Mouse (Mus musculus): ENCODE measurements around the gene Tceal7. TPM values are rescaled to one million over a fixed set of nuclear protein-coding genes. Genes with fewer than 3 reads are reported as not detected.
"Not testable (repeated sequence)": the region's sequence is repeated elsewhere in the genome, so short reads cannot be mapped to it uniquely, and the experiment has no call there.

Tceal7 gene
- polyA plus RNA-seq, 1 experiment from 2014 or later: 7.4 TPM

DNA sequence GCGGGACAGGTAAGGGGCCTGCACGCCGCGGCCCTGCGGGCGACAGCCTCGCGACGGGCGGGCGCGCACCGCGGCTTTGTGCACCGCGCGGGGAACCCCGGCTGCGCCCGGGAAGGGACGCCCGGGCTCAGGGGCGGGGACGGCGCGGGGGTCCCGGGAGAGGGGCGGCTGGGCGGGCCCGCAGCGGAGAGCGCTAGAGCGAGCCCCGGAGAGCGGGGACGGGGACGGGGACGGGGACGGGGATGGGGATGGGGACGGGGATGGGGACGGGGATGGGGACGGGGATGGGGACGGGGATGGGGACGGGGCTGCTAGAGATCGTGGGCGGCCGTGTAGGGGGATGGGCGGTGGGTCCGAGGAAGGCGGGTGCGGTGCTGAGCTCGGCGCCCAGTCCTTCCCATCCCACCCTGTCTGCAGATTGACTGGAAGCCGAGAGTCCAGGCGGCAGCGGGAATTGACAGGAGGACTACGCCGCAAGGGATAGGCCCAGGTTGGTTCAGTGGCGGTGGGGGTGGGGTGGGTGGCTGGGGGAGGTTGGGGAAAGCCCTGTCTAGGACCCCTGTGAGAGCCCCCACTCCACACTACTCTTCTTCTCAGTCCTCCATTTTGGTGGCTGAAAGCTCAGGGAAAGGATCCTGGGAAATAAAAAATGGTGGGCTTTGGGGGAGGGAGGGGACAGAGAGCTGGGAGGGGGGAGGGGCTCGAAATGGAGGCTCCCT lies 56.0 kb downstream of the Tceal7 start:
- 22% methylated on average over 11 of the region's 60 CpGs for WGBS
- H3K27ac ChIP-seq (ENCODE audit: low read length): not testable (repeated sequence)
- ATAC-seq (ENCODE audit: low read depth): peak; percentile 54

GRCm38 (mm10) chrX:136274542-136274941 lies 60.0 kb downstream of the Tceal7 start:
- no peaks in the 10 kb centered on the region for H3K9me3 ChIP-seq (ENCODE audit: control insufficient read depth, low read length)
- H3K36me3 ChIP-seq (ENCODE audit: control insufficient read depth, insufficient read depth, low read length): no peaks in the 10 kb centered on the region
- 28% methylated on average over 3 of the region's 3 CpGs for WGBS
- no peak overlapping the region for H3K4me3 ChIP-seq (ENCODE audit: low read length)
- no peaks in the 10 kb centered on the region; the same call in 1 of the 2 replicates for H3K4me1 ChIP-seq (replicated peaks; ENCODE audit: control insufficient read depth, insufficient read depth, low read length)
- no peaks in the 10 kb centered on the region for H3K27me3 ChIP-seq (ENCODE audit: control insufficient read depth, insufficient read depth, low read depth, low read length)
- H3K9ac ChIP-seq (ENCODE audit: low read length): no peak overlapping the region
- no peak overlapping the region for H3K4me2 ChIP-seq (ENCODE audit: low read depth, low read length)
- no peak overlapping the region for H3K27ac ChIP-seq (ENCODE audit: low read length)
- no peak for ATAC-seq (ENCODE audit: low read depth)

More for the DNA sequence above, 56.0 kb downstream of the Tceal7 start:
- peak overlapping the region; percentile 47 for H3K4me2 ChIP-seq (ENCODE audit: low read depth, low read length)
- peak overlapping the region; percentile 50 for H3K4me3 ChIP-seq (ENCODE audit: low read length)
- peak overlapping the region; percentile 62 for H3K9ac ChIP-seq (ENCODE audit: low read length)
- H3K9me3 ChIP-seq (ENCODE audit: control insufficient read depth, low read length); H3K36me3 ChIP-seq (ENCODE audit: control insufficient read depth, insufficient read depth, low read length); H3K4me1 ChIP-seq (replicated peaks; ENCODE audit: control insufficient read depth, insufficient read depth, low read length); H3K27me3 ChIP-seq (ENCODE audit: control insufficient read depth, insufficient read depth, low read depth, low read length): not testable (repeated sequence)

DNA sequence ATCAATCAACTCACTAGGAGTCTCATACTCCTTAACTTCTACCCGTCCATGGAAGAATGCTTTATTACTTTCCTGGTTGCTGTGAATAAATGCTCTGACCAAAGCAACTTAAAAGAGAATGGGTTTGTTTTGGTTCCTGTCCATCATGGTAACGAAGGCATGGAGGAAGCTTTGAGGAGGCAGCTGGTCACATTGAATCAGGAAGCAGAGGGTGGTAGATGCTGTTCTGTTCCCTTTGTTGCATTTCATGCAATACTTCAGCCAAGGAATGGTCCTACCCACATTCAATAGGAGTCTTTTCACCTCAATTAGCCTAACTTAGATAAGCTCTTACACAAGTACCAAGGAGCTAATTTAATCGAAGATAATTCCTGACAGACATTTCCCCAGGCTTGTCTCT lies 60.8 kb downstream of the Tceal7 start:
- 47% methylated on average over 3 of the region's 3 CpGs for WGBS
- ATAC-seq (ENCODE audit: low read depth): no peak
- no peak overlapping the region for H3K4me2 ChIP-seq (ENCODE audit: low read depth, low read length)
- H3K9me3 ChIP-seq (ENCODE audit: control insufficient read depth, low read length): no peaks in the 10 kb centered on the region
- no peak overlapping the region for H3K9ac ChIP-seq (ENCODE audit: low read length)
- no peaks in the 10 kb centered on the region for H3K36me3 ChIP-seq (ENCODE audit: control insufficient read depth, insufficient read depth, low read length)
- no peak overlapping the region for H3K4me3 ChIP-seq (ENCODE audit: low read length)
- H3K27me3 ChIP-seq (ENCODE audit: control insufficient read depth, insufficient read depth, low read depth, low read length): no peaks in the 10 kb centered on the region
- H3K27ac ChIP-seq (ENCODE audit: low read length): no peak overlapping the region
- H3K4me1 ChIP-seq (replicated peaks; ENCODE audit: control insufficient read depth, insufficient read depth, low read length): no peaks in the 10 kb centered on the region; the same call in 1 of the 2 replicates

Small RNA genes lying within 50 kb of the gene (microRNA-seq; reads per million reads assigned to microRNA genes)
- gene Mir6383: not detected

Other genes with a start within 250 kb of the Tceal7 start
- gene Arxes2, start 221.0 kb upstream of the Tceal7 start, polyA plus RNA-seq (2015; fragmentation: Nextera tagmentation; extraction: Ambion mirVana): 44.3 and 48.4 TPM in 2 replicates
- gene Arxes1, start 181.4 kb upstream of the Tceal7 start, polyA plus RNA-seq (2015; fragmentation: Nextera tagmentation; extraction: Ambion mirVana): 13.2 and 17.7 TPM in 2 replicates
- gene Bex2, start 146.5 kb upstream of the Tceal7 start, polyA plus RNA-seq (2015; fragmentation: Nextera tagmentation; extraction: Ambion mirVana): 56.8 and 57.7 TPM in 2 replicates
- gene Nxf3, start 129.5 kb upstream of the Tceal7 start, polyA plus RNA-seq (2015; fragmentation: Nextera tagmentation; extraction: Ambion mirVana): 0.08 TPM in 1 of 2 replicates, not detected in the other
- 165 and 173 TPM in 2 replicates for gene Bex4, start 75.8 kb upstream of the Tceal7 start, polyA plus RNA-seq (2015; fragmentation: Nextera tagmentation; extraction: Ambion mirVana)
- gene Tceal8, start 42.4 kb upstream of the Tceal7 start, polyA plus RNA-seq (2015; fragmentation: Nextera tagmentation; extraction: Ambion mirVana): 187 and 208 TPM in 2 replicates
- gene Tceal5, start 10.9 kb upstream of the Tceal7 start, polyA plus RNA-seq (2015; fragmentation: Nextera tagmentation; extraction: Ambion mirVana): 3.6 and 4.7 TPM in 2 replicates
- 79.2 and 82.0 TPM in 2 replicates for gene Bex1, start 734 bp downstream of the Tceal7 start, polyA plus RNA-seq (2015; fragmentation: Nextera tagmentation; extraction: Ambion mirVana)
- 634 and 677 TPM in 2 replicates for gene Tceal9, start 30.3 kb downstream of the Tceal7 start, polyA plus RNA-seq (2015; fragmentation: Nextera tagmentation; extraction: Ambion mirVana)
- gene Bex3, start 55.5 kb downstream of the Tceal7 start, polyA plus RNA-seq (2015; fragmentation: Nextera tagmentation; extraction: Ambion mirVana): 412 and 444 TPM in 2 replicates